Mouse (Mus musculus): ENCODE results near the gene Kcnv2.

Kcnv2 gene

GRCm38 (mm10) chr19:27366113-27366746 lies 43.8 kb downstream of the Kcnv2 start:
- no peak for DNase-seq

- DNase-seq, result no peak
Observed at GRCm38 (mm10) chr19:27369461-27370135, 47.2 kb downstream of the Kcnv2 start.

- DNase-seq, result no peak
Observed at GRCm38 (mm10) chr19:27370174-27370573, 47.8 kb downstream of the Kcnv2 start.

- no peak for DNase-seq
Observed at GRCm38 (mm10) chr19:27370784-27371183, 48.4 kb downstream of the Kcnv2 start.

GRCm38 (mm10) chr19:27379712-27380401 lies 57.5 kb downstream of the Kcnv2 start:
- DNase-seq, result no peak

GRCm38 (mm10) chr19:27382131-27382530 lies 59.7 kb downstream of the Kcnv2 start:
- DNase-seq, result no peak

GRCm38 (mm10) chr19:27383266-27383665 lies 60.9 kb downstream of the Kcnv2 start:
- DNase-seq, result no peak

GRCm38 (mm10) chr19:27385304-27385703 lies 62.9 kb downstream of the Kcnv2 start:
- DNase-seq, result no peak

Measured in right cerebral cortex, postnatal 4 days (tissue).